Mouse (Mus musculus) G1E (cell line): ENCODE results near the gene Cacna1c. TPM values are rescaled to one million over a fixed set of nuclear protein-coding genes. Genes with fewer than 3 reads are reported as not detected.
"Not testable (repeated sequence)": the region's sequence is repeated elsewhere in the genome, so short reads cannot be mapped to it uniquely, and the experiment has no call there.

Experiments
- ATAC-seq: 2 replicates; pipeline ENCODE4 v1.8.0; 2016; ENCODE audit warnings: mild to moderate bottlenecking; ENCODE audit not compliant: insufficient number of reproducible peaks, poor library complexity, low FRiP score, severe bottlenecking; ENCODE audit errors: extremely low read depth
- DNase-seq: peaks from one replicate; pipeline ENCODE4 v3.0.0; 2012; ENCODE audit warnings: low spot score
- H3K27me3 ChIP-seq: 2 replicates; pipeline ENCODE4 v1.6.1; 2012; ENCODE audit warnings: mild to moderate bottlenecking, low read length, inconsistent platforms; ENCODE audit not compliant: insufficient read depth
- H3K36me3 ChIP-seq: replicated peaks from 2 replicates; pipeline ENCODE3; 2012; ENCODE audit warnings: mild to moderate bottlenecking, inconsistent platforms
- H3K4me1 ChIP-seq: 2 replicates; pipeline ENCODE4 v1.6.1; 2012; ENCODE audit warnings: low read depth, low read length, inconsistent platforms, mixed read lengths; ENCODE audit not compliant: insufficient read depth
- H3K4me3 ChIP-seq: 2 replicates; pipeline ENCODE4 v1.5.1; 2012; ENCODE audit warnings: low read depth, mild to moderate bottlenecking, inconsistent platforms, low read length, moderate library complexity, mixed read lengths
- H3K9me3 ChIP-seq: replicated peaks from 2 replicates; pipeline ENCODE4 v1.6.1; 2012; ENCODE audit warnings: inconsistent platforms
- CTCF ChIP-seq: IDR thresholded peaks from 2 replicates; pipeline ENCODE4 v1.5.1; 2012; ENCODE audit warnings: low read depth, low read length, inconsistent platforms, mixed read lengths
- GATA1 ChIP-seq: IDR thresholded peaks from 2 replicates; pipeline ENCODE4 v1.6.1; 2012; ENCODE audit warnings: borderline replicate concordance, low read length, inconsistent platforms, mixed read lengths
- GATA2 ChIP-seq: IDR thresholded peaks from 2 replicates; pipeline ENCODE4 v1.6.1; 2012; ENCODE audit warnings: low read depth, low read length, inconsistent platforms, borderline replicate concordance
- POLR2AphosphoS5 ChIP-seq: IDR thresholded peaks from 2 replicates; pipeline ENCODE4 v1.6.1; 2012; ENCODE audit warnings: low read depth, low read length, inconsistent platforms; ENCODE audit not compliant: insufficient replicate concordance
- TAL1 ChIP-seq: conservative IDR thresholded peaks from 2 replicates; pipeline ENCODE4 v1.6.1; 2012; ENCODE audit warnings: low read depth, low read length, inconsistent platforms, mixed read lengths
- polyA plus RNA-seq: library from polyadenylated mRNA; stranded (reverse); fragments of >175 nt; gene quantifications from 2 replicates; pipeline ENCODE4 v1.2.3, GENCODE M21; 2012
- total RNA-seq, 2 experiments: library from RNA; stranded (forward) in 1 of 2; stranded (reverse) in 1 of 2; fragments of 200-1000 nt in 1 of 2; fragments of >200 nt in 1 of 2; fragmentation: Nextera tagmentation in 1 of 2; gene quantifications; 2 replicates each; pipeline ENCODE4 v1.2.3; 2014 to 2017

Gene Cacna1c
- total and polyA plus RNA-seq, 3 experiments = 0.11 TPM; not detected in 2

GRCm38 (mm10) chr6:119214190-119214589, 18.0 kb upstream of the Cacna1c start:
- no peaks in the 10 kb centered on the region for H3K4me1 ChIP-seq
- peaks cover 54% of the 10 kb centered on the region for H3K36me3 ChIP-seq
- no peak overlapping the region for H3K4me3 ChIP-seq
- no peaks in the 10 kb centered on the region for H3K9me3 ChIP-seq
- no peaks in the 10 kb centered on the region for H3K27me3 ChIP-seq
- ATAC-seq = no peak
- no peak for DNase-seq
- TF ChIP-seq GATA2 = no peak
- TF ChIP-seq TAL1 = no peak
- TF ChIP-seq CTCF = no peak
- no peak for TF ChIP-seq GATA1
- no peak for TF ChIP-seq POLR2AphosphoS5

- TF ChIP-seq GATA2 (no peak), GATA1 (no peak), CTCF (no peak), TAL1 (no peak), POLR2AphosphoS5 (no peak)
- Histone ChIP-seq H3K27me3 (no peaks in the 10 kb centered on the region), H3K36me3 (peaks cover 50% of the 10 kb centered on the region), H3K4me3 (no peak overlapping the region), H3K4me1 (no peaks in the 10 kb centered on the region), H3K9me3 (no peaks in the 10 kb centered on the region)
- DNase-seq (no peak), ATAC-seq (no peak)
Observed at GRCm38 (mm10) chr6:119213375-119213774, 17.2 kb upstream of the Cacna1c start.

GRCm38 (mm10) chr6:119206006-119206405, 9.8 kb upstream of the Cacna1c start:
- not testable (repeated sequence) for H3K9me3 ChIP-seq, ATAC-seq, H3K4me3 ChIP-seq, H3K4me1 ChIP-seq, H3K27me3 ChIP-seq, DNase-seq
- H3K36me3 ChIP-seq = peaks cover 26% of the 10 kb centered on the region

- Histone ChIP-seq H3K9me3 (no peaks in the 10 kb centered on the region), H3K4me1 (no peaks in the 10 kb centered on the region), H3K36me3 (peaks cover 31% of the 10 kb centered on the region), H3K27me3 (no peaks in the 10 kb centered on the region), H3K4me3 (no peak overlapping the region)
- ATAC-seq (no peak), DNase-seq (no peak)
- no peak for TF ChIP-seq POLR2AphosphoS5
- TF ChIP-seq CTCF = no peak
- TF ChIP-seq TAL1 = no peak
- no peak for TF ChIP-seq GATA2
- TF ChIP-seq GATA1 = no peak
Observed at GRCm38 (mm10) chr6:119204915-119205314, 8.7 kb upstream of the Cacna1c start.

GRCm38 (mm10) chr6:119204286-119204685, 8.1 kb upstream of the Cacna1c start:
- H3K4me1 ChIP-seq = no peaks in the 10 kb centered on the region
- H3K36me3 ChIP-seq = peaks cover 31% of the 10 kb centered on the region
- H3K9me3 ChIP-seq = no peaks in the 10 kb centered on the region
- TF ChIP-seq GATA2 (no peak), CTCF (no peak), GATA1 (no peak)
- no peak for ATAC-seq
- no peak for DNase-seq
- no peaks in the 10 kb centered on the region for H3K27me3 ChIP-seq
- no peak overlapping the region for H3K4me3 ChIP-seq

- Histone ChIP-seq H3K9me3 (no peaks in the 10 kb centered on the region), H3K36me3 (peaks cover 31% of the 10 kb centered on the region), H3K27me3 (no peaks in the 10 kb centered on the region), H3K4me1 (no peaks in the 10 kb centered on the region), H3K4me3 (no peak overlapping the region)
- TF ChIP-seq GATA1 (no peak), GATA2 (no peak), CTCF (no peak), TAL1 (no peak)
- ATAC-seq (no peak), DNase-seq (no peak)
Observed at GRCm38 (mm10) chr6:119201575-119201974, 5.4 kb upstream of the Cacna1c start.

- DNase-seq = no peak
- no peak overlapping the region for H3K4me3 ChIP-seq
- no peaks in the 10 kb centered on the region for H3K9me3 ChIP-seq
- no peaks in the 10 kb centered on the region for H3K4me1 ChIP-seq
- peaks cover 31% of the 10 kb centered on the region for H3K36me3 ChIP-seq
- no peaks in the 10 kb centered on the region for H3K27me3 ChIP-seq
- no peak for TF ChIP-seq POLR2AphosphoS5
- no peak for TF ChIP-seq GATA2
- no peak for TF ChIP-seq CTCF
- TF ChIP-seq TAL1 = no peak
- no peak for TF ChIP-seq GATA1
- no peak for ATAC-seq
Observed at GRCm38 (mm10) chr6:119200362-119200761, 4.1 kb upstream of the Cacna1c start.
